Mouse (Mus musculus): ENCODE measurements around the gene Rpsa. TPM values are rescaled to one million over a fixed set of nuclear protein-coding genes. Genes with fewer than 3 reads are reported as not detected.

Rpsa gene
- total RNA-seq, 2 experiments from 2014 or later: 448 to 470 TPM

DNA sequence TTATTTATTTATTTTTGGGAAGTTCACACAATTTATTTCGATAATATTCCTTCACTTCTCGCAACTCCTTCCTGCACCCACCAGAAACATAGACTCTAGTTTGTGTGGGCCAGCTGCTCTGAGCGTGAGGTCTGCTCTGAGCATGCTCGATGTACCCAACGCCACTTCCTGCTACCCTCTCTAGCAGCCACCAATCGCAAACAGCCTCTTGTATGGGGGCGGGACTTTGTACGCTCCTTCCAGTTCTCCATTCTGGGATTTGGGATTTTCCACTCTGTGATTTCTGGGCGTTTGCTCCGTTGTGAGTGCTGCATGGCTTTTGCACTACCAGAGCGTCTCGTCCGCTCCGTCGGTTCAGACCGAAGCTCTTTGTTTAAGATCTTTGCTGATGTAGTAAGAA lies 36.4 kb downstream of the Rpsa start:
- DNase-seq (ENCODE audit: low spot score in 2 of 2): no peak

DNA sequence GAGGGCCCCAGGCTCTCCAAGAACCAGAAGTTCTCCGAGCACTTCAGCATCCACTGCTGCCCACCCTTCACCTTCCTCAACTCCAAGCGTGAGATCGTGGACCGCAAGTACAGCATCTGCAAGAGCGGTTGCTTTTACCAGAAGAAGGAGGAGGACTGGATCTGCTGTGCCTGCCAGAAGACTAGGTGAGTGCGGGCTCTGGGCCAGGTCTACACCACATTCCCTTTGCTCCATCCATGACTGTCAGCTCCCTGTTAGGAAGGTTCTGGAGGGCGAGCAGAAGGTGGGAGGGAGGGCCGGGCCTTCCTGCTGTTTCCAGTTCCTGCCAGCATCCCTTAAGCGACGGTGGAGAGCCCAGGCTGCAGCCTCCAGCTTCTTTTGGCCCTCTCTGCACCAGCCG lies 40.3 kb downstream of the Rpsa start:
- DNase-seq (ENCODE audit: low spot score in 2 of 2): no peak

DNA sequence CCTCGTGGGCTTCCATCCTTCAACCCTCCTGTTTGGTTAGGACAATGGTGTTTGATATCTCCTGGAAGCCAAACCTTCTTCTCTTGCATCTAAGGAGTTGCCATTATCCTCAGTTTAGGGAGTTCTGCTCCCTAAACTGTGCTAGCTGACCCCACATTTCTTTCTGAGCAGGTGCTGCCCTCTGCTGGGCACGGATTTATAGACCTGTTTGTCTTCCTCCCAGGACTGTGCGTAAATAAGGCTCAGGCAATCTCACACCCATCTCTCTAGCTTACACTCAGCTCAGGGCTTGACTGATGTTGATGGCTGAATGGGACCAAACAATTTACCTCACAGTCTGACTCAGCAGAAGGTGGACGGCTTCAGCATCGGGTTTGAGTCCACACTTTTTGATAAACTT lies 43.8 kb downstream of the Rpsa start:
- DNase-seq (ENCODE audit: low spot score in 2 of 2): peak in 1 of 2 experiments; percentile 83

GRCm38 (mm10) chr9:120174436-120175137 lies 47.1 kb downstream of the Rpsa start:
- peak; percentile 51 to 67 for DNase-seq (ENCODE audit: low spot score in 2 of 2)

DNA sequence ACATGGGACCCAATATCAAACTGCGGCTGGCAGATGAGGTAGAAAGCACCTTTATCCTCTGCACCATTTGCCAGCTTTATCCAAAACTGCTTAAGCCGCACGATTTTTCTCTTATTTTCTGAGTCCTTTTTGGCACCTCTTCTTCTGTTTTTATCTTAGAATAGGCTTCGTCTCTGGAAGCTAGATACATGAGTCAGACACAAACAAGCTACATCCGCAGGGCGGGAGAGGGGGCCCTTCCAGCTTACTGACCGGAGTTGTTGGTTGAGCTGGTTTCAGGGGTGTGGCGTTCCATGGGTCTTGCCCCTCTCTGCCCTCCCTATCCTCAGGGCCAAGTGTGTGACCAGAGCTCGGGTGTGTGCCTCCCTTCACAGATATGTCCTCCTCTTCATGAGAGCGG lies 51.3 kb downstream of the Rpsa start:
- no peak for DNase-seq (ENCODE audit: low spot score in 2 of 2)

Other genes with a start within 250 kb of the Rpsa start
- gene Wdr48, start 232.8 kb upstream of the Rpsa start, total RNA-seq (2021): 10 to 100 TPM; 74.8 to 77.2 TPM
- gene Gorasp1, start 190.1 kb upstream of the Rpsa start, total RNA-seq (2021): 10 to 100 TPM; 41.5 to 44.2 TPM
- gene Ttc21a, start 190.1 kb upstream of the Rpsa start, total RNA-seq (2021): 1 to 10 TPM in 1 of 2 experiments, under 1 TPM in 1; 0.71 to 1.2 TPM
- 10 to 100 TPM; 13.1 to 15.7 TPM for gene Csrnp1, start 143.0 kb upstream of the Rpsa start, total RNA-seq (2021)
- under 1 TPM; 0.07 to 0.08 TPM for gene Xirp1, start 104.1 kb upstream of the Rpsa start, total RNA-seq (2021)
- gene Cx3cr1, start 57.8 kb upstream of the Rpsa start, total RNA-seq (2021): 10 to 100 TPM; 26.5 to 31.6 TPM
- not detected for gene Ccr8, start 35.6 kb upstream of the Rpsa start, total RNA-seq (2021)
- 10 to 100 TPM; 28.1 to 29.0 TPM for gene Slc25a38, start 17.3 kb upstream of the Rpsa start, total RNA-seq (2021)
- 100 to 1,000 TPM; 382 to 439 TPM for gene Mobp, start 22.0 kb downstream of the Rpsa start, total RNA-seq (2021)
- 10 to 100 TPM; 55.9 to 64.3 TPM for gene Myrip, start 173.8 kb downstream of the Rpsa start, total RNA-seq (2021)